Mouse (Mus musculus): ENCODE data around the gene B4galt1.
A peak's percentile ranks its signal among the peaks of the same experiment; 100 is the strongest.

B4galt1 gene

DNA sequence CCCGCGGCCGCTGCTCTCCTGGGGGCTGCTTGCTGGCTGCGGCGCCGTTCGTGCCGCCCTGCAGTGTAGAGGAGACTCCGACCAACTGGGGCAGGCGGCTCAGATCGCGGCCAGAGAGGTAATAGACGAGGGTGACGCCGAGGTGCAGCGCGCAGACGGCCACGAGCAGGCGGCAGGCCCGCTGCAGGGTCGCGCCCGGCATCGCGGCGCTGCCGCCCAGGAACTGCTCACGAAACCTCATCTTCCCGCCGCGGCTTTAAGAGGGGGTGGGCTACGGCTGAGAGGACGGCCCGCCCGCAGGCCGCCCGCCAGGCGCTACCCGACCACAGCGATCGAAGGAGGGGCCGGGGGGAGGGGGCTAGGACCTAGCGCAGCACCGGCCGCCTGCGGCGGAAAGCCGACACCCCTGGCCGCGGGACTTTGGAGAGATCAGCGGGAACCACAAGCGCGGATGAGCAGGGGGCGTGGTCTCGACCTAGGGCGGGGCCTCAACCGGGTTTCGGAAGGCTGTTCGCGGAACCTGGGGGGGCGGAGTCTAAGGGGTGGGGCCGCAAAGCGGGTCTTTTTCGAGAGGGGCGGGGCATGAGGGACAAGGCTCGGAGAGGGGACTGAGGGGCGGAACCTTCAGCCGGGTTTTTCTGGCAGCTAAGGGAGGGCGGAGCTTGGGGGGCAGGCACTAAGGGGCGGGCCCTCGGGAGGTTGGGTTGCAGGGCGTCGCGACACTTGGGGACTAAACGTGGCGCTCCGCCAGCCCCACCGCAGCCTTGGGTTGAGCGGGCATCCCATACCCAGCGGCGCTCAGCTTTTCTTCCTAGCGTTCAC is at the start of gene B4galt1:
Gene B4galt1 (minus strand): TSS at position 441 of the 822 bp plus-strand sequence.
- peak; percentile 71 for DNase-seq (ENCODE audit: low spot score)

DNA sequence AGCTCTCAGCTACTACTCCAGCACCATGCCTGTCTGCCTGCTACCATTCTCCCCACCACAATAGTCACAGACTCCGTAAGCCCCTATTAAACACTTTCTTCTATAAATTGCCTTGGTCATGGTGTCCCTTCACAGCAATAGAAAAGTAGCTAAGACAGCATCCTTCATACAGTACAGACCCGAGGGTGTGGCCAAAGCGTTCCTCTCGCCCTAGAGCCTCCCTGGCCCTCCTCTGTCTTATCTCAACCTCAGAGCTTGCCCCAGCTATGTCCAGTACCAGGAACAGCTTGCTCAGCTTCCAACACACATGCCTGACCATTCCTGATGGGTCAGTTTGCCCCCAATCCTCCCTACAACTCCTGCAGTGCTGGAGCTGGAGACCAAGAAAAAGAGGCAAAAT is 46.8 kb upstream of the B4galt1 start:
- no peak for DNase-seq (ENCODE audit: low spot score)

DNA sequence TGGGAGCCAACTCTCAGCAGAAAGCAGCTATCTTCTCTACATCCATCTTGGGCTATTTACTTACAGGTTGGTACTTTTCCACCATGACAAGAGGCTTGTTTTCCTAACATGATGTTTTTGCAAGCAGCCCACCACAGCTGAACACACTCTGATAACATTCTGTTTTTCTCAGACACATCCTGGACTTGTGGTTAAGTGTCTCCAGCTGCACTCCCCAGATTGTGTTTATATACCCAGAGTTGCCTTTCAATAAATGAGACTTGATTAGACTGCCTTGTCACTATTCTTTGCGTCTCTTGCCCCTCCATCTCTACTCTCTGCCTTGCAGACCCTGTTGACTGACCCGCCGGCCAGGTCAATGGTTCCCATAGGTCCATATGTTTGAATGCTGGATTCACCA is 46.3 kb upstream of the B4galt1 start:
- no peak for DNase-seq (ENCODE audit: low spot score)

DNA sequence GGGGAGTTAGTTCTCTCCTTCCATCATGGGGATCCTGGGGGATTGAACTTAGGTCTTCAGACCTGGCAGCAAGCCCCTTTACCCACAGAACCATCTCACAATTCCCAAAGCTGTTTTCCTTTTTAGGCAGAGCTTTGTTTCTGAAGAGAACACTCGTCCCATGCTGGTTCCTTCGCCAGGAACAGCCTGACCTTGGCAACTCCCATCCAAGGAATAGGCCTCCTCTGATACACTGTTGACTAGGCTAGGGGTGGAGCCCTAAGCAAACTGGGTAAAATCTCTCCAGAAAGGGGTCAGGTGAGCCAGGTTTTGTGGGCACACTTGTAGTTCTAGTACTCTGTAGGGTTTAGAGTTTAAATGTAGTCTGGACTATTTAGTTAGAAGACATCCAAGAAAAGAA is 45.5 kb upstream of the B4galt1 start:
- no peak for DNase-seq (ENCODE audit: low spot score)

DNA sequence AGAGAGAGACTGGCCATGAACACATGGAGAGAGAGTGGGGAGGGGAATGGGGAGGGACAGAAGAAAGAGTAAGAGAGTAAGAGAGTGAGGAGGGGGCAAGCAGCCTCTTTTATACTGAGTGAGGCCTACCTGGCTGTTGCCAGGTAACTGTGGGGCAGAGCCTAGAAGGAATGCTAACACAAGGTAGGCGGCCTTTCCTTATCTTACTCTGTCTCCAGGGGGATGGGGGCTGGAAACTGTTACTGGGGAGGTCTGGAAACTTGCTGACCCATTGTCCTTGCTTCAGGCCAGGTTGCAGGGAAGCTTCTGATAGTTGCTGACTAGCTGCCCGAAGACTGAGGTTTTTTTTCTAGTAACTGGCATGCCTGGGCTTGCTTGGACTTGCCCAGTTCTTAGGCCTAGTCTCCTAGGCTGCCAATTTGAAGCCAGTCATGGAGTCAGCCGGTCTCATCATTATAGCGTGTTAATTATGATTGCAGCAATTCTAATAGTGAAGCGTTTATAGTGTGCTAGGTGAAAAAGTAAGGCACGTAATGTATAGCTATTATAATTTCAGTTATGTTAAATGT is 44.8 kb upstream of the B4galt1 start:
- no peak for DNase-seq (ENCODE audit: low spot score)

DNA sequence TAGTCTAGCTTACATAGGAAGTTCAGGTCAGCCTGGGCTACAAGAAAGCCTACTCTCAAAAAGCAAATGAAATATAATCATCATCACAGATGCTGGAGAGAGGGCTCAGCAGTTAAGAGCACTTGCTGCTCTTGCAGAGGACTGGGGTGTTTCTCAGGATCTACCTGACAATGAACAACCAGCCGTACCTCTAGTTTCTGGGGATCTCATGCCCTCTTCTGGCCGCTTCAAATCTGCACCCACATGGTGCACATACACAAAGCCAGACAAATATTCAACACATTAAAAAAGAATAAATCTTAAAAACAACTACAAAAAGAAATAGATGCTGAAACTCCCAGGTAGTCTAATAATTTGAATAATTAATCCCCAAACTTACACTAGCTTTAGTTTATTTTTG is 41.8 kb upstream of the B4galt1 start:
- no peak for DNase-seq (ENCODE audit: low spot score)

DNA sequence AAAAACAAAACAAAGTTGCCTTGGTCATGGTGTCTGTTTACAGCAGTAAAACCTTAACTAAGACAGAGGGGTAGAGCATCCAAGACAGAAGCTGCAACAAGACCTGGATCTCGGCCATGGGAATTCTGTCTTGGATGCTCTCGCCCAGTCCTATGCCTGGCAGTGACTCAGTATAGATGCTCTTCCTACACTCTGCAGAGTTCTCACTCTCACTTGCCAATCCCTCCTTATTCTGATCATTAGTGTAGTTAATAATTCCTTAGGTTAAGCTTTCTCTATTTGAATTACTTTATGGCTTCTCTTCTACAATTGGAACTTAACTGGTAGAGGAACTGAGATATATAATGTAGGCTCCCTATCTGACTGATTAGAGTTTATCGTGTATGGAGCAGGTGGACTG is 41.3 kb upstream of the B4galt1 start:
- DNase-seq (ENCODE audit: low spot score) = no peak

DNA sequence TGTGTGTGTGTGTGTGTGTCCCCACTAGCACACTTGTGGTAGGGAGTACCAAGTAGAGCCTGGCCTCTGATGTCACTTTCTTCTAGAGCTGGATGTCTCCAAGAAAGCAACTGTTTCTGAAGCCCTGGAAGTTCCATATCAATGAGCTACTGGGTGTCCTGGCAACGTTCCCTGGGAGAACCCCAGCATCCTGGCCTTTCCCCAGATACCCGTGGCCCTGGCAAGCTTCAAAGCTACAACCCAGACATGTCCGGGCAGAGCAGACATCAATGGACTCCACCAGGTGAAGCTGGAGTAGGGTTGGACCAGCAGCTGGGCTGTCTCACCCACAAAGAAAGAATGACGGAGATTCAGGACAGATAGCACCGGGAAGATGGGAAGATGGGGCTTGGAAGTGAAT is 37.4 kb upstream of the B4galt1 start:
- no peak for DNase-seq (ENCODE audit: low spot score)

DNA sequence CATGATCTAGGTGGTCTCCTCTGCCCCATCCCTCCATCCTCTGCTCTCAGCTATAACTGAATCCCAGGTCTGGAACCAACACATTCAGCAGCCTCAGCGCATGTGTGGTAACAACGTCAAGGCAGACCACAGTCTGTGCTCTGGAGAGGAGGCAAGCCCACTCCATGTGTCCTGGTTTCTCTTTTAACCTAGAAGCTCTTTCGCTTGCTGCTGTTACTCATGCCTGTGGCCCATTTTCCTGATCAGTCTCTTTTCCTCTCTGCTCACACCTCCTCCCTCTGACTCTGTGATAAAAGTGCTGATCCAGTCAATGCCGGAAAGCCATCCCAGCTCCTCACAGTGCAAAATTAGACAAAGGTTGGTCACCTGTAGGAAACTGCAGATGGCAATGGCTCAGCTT is 36.2 kb upstream of the B4galt1 start:
- DNase-seq (ENCODE audit: low spot score) = no peak

DNA sequence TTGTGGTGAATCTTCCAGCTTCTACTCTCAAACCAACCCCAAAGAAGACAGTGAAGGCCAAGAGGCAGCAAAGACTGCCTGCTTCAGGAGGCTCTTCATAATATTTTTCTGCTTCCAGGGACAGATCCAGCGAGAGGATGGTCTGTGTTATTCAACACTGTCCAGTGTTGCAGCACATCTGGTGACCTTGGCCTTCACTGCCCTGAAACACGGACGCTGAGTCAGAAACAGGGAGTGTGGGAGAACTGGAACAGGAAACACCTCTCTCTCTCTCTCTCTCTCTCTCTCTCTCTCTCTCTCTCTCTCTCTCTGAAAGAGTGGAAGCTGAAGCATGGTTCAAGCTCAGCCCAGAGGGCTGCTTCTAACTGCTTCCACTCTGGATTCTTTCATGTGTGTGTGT is 35.4 kb upstream of the B4galt1 start:
- no peak for DNase-seq (ENCODE audit: low spot score)

DNA sequence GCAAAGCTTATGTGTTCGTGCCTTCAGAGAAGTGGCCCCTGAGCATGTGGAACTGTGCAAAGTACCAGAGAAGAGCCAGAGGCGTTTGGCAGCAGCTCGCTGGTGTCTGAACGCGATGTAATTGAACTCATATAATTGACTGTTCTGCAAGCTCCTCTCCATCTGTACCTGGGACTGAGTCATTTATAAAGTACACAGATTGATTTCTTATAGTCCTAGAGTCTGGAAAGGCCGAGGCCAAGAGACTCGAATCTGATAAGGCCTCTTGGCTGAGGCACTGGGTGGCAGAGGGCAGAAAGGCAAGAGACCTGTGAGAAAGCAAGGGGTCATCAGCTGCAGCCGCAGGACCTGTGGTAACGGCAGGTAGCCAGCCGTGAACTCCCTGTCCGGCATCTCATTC is 35.0 kb upstream of the B4galt1 start:
- no peak for DNase-seq (ENCODE audit: low spot score)

DNA sequence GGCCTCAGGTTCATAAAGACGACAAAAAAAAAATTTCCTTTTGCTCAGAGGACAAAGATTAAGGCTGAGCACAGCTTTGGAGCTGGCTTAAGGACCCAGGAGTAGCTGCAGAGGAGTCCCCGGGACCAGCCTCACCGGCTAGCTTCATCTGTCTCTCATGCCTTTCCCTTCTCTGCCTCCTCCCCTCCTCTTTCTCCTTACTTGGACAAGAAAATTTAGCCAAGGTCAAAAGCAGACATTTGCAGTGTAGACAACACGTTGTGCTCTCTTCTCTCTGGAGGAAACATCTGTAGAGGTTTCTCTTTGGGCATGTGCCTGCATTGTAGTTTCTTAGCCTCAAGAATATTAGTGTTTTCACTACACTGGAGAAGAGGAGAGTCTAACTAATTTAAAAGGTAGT is 32.1 kb upstream of the B4galt1 start:
- DNase-seq (ENCODE audit: low spot score) = no peak

DNA sequence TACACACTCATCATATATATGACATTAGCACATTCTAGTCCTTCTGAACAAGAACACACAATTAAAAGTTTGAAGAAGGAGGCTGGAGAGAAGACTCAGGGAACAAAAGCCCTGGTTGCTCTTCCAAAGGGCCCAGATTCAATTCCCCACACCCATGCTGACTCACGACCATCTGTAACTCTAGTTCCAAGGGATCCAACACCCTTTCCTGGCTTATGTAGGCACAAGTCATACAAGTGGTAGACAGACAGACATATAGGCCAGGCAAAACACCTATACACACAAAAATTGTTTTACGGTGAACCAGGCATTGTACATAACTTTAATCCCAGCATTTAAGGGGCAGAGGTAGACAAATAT is 31.3 kb upstream of the B4galt1 start:
- DNase-seq (ENCODE audit: low spot score) = no peak

DNA sequence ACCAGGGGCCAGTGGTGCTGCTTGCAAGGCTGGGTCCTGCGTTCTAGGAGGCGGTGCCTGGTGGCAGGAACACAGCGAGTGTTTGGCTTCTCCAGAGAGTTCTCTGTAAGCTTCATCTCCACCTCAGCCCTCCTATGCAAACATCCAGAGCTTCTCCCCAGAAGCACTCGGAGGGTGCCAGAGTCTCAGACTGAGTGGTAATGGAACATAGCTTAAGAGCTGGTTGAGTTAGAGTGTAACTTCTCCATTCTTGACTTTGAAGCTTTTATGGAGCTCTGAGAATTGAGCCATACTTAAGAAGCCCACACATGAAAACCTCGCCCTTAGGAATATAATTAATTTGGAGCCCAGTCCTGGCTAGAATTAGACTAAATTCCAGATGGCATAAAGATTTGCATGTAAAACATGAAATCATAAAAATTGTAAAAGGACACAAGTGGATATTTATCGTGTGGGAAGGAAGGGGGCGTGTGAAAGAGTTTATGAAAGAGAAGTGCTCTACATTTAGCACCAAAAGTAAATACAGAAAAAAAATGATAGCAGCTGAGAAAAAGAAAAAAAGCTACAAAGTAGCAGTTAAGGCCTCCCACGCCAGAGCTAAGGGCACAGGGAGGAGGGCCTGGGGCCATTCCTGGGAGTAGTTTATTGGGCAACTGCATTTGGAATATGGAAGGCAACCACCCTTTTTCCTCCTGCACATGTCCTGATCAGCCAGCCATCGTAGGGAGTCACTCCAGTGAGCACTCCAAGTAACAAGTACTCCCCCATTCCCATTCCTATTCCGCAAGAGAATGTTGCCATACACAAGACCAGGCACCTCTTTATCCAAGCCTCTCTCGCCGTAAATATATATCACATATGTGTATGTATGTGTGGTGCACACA is 30.7 kb upstream of the B4galt1 start:
- DNase-seq (ENCODE audit: low spot score) = no peak

DNA sequence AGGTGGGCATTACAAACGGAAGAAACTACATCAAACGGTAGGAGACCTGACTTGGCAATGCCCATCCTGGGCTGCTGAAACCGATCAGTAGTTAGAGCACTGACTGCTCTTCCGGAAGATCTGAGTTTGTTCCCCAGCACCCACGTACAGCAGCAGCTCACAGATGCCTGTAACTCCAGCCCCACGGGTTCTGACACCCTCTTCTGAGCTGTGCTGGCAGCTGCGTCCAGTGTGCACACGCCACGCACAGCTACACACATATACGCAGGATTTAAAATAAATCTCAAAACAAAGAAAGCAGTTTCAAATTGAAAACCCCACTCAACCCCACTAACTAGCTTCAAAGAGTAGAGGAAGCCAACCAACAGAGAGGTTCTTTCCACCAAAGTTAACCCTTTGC is 29.4 kb upstream of the B4galt1 start:
- DNase-seq (ENCODE audit: low spot score) = no peak

DNA sequence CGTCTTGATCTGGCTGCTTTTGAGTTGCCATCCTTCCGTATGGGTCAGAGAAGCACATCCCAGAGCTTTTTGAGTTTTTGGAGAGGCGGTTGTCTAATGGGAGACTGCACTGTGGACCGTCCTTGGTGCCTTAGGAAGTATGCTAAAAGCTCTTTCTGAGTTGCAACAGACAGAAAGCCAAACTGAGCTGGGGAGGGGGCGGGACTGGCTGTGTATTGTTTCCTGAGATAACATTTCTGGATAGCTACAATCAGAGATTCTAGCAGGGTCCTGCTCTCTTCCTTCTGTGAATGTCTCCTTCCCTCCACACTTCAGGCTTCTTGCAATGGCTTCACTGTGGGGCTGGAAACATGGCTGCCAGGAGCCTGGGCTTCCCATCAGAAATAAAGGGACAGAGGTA is 23.7 kb upstream of the B4galt1 start:
- no peak for DNase-seq (ENCODE audit: low spot score)

DNA sequence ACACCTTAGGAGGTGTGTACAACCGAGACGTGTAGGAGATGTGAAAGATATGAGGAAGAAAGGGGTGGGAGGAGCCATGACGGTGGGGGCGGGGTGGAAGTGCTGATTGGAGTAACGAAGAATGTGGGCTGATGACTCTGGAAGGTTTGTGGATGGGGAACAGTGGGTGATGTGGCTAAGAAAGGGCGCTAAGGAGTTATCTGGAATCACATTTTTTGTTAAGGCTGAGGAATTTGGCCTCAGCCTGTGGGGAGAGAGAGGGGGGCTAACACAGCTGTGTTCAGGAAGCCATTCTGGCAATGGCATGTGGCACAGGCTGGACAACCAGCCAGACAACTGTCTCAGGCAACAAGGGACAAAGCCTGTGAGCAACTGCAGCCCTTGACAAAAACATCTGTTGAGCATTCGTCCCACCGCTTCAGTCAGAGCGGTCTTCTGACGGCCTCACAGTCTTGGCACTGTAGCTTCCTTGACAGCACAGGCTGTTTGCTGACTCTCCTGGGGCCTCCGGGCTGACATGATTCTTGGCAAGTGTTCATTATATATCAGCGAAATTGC is 23.1 kb upstream of the B4galt1 start:
- no peak for DNase-seq (ENCODE audit: low spot score)

DNA sequence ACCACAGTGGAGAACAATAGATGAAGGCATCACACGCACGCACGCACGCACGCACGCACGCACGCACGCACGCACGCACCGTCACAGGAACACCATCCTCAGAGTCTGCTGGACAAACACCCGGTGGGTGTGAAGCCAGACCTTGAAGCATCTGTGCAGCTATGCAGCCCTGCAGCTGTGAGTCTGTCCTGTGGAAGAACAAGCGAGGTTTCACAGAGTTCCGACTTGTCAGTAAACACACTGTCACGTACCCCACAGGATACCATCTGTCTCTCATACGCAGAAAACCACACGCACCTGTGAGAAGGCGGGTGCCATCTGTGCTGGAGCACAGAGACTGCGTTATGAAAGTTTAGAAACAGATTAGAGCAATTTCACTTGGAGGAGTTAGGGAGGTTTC is 22.0 kb upstream of the B4galt1 start:
- DNase-seq (ENCODE audit: low spot score) = peak; percentile 91

DNA sequence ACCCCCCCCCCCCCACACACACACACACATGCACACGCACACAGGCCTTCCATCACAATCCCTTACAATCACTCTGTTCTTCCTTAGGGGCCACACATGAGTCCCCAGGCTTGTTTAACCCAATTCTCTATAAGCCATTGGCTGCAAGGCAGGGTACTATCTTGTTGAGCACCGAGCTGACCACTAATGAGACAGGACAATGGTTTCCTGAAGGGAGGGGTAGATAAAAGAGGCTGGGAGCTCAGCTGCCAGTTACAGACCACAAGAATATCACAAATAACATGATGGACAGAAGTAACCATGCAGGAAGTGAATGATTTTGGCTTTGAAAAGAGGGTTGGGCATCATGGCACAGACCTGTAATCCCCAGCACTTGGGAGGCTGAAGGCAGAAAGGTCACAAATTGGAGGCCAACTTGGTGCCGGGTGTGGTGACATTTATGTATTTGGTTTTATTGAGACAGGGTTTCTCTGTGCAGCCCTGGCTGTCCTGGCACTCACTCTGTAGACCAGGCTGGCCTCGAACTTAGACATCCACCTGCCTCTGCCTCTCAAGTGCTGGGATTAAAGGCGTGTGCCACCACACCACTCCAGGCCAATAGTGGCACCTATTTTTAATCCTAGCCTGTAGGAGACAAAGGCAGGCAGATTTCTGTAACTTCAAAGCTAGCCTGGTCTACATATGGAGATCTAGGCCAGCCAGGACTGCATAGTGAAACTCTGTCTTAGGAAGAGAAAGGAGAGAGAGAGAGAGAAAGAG is 21.2 kb upstream of the B4galt1 start:
- DNase-seq (ENCODE audit: low spot score) = no peak

DNA sequence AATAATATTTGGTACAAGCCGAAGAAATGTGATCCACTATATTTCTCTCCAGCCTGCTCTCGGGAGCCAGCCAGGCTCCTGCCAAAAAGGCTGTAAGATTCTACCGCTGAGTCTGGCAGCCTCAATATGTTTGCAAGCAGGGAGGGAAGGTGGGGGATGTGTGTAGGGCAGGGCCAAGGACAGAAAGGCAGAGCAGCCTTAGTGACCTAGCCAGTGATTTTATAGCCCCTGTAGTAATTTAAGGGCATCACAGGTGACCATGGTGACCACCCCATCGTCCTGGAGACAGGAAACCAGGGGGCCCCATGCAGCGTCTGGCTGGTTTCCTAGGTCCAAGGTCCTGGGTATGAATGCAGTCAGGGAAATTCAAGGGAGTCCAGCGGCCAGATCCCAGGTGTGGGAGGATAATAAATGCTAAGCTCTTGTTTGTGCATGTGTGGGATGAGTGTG is 20.4 kb upstream of the B4galt1 start:
- DNase-seq (ENCODE audit: low spot score) = no peak

DNA sequence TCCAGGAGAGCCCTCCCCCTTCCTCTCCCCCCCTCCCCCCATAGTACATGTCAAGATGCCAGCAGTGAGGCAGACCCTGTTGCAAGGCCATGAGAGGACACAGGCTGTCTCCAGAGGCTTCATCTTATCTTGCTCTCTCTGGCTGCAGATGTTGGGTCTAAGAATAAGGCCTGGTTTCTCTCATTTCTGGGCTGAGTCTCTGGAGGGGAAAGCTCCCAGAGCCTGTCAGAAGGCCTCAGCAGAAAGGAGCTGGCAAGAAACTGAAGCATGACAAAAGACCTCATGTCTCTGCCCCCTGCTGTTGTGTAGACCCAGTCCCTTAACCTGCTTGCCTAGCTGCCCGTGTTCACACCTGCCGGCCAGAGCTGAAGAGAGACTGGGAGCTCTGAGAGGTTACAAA is 19.5 kb upstream of the B4galt1 start:
- no peak for DNase-seq (ENCODE audit: low spot score)

DNA sequence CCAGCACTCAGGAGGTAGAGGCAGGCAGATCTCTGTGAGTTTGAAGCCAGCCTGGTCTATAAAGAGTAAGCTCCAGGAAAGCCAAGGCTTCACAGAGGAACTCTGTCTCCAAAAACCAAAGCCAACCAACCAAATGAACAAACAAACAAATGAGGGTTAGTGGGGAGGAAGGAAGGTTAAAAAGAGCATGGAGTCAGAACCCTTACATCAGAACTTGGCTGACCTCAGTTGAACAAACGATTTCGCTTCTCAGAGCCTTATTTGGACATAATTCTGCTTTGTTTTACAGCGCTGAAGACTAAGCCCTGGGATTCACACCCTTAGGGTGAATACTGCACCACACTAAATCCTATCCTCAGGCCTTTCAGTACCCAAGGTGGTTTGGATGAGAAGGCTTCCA is 18.3 kb upstream of the B4galt1 start:
- DNase-seq (ENCODE audit: low spot score) = no peak

All from layer of hippocampus, adult 9-10 months (tissue).